Mouse (Mus musculus) gastrocnemius, postnatal 14 days (tissue): ENCODE data around the gene Wdr31. TPM values are rescaled to one million over a fixed set of nuclear protein-coding genes. Genes with fewer than 3 reads are reported as not detected.
A peak's percentile ranks its signal among the peaks of the same experiment; 100 is the strongest.

Experiments
- DNase-seq: peaks from one replicate; pipeline ENCODE4 v3.0.0; 2021; ENCODE audit warnings: mixed read lengths
- intact Hi-C: fragments of 180-260 bp; cut with DNase I; formaldehyde crosslinking; loops from one replicate; pipeline ENCODE4 v1.15.1; 2025; ENCODE audit warnings: low total_unique reads
- long read RNA-seq, 2 experiments: library from polyadenylated mRNA; stranded (forward); transcript quantifications; one replicate each; pipeline ENCODE4 v2.0.0; 2021
- total RNA-seq, 2 experiments: library from RNA; stranded (reverse); gene quantifications; 2 replicates each; pipeline ENCODE4 v1.2.3; 2021

Gene Wdr31
- total RNA-seq, result under 1 TPM; 0.31 to 0.37 TPM
- long read RNA-seq, experiment 1, partial matches to known transcripts, result 0 of 1 reads
- long read RNA-seq, experiment 1, other reads (novel, unspliced or antisense), result 1 of 1 reads
- long read RNA-seq, experiment 2, partial matches to known transcripts, result 0 of 1 reads
- long read RNA-seq, experiment 2, other reads (novel, unspliced or antisense), result 0 of 1 reads

- intact Hi-C loops, result no loop called here
- DNase-seq, result peak; percentile 71
Measured at GRCm38 (mm10) chr4:62470598-62471051, at the start of gene Wdr31. Gene Wdr31 (minus strand): TSS chr4:62470896.

DNA sequence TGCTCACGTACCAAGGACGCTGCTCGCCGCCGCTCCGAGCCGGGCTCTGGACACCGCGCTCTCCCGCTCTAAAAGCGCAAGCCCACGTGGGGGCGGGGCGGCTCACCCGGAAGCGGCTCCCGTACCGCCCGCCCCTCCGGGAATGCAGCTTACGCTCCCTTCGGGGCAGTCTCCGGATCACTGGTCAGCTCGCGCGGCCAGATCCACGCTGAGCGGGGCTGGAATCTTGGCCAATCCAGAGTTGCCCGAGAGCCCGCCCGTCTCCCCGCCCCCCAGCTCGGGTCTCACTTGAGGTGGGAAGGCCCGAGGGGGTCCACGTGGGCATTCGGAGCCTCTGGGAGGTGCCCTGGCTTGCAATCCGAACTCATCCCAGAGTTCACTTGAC, 49.1 kb upstream of the Wdr31 start, which contains the start of gene Alad:
Alad (minus strand) TSS at position 70 of the 385 bp plus-strand sequence.
- intact Hi-C loops, result no loop called here
- peak; percentile 89 for DNase-seq

DNA sequence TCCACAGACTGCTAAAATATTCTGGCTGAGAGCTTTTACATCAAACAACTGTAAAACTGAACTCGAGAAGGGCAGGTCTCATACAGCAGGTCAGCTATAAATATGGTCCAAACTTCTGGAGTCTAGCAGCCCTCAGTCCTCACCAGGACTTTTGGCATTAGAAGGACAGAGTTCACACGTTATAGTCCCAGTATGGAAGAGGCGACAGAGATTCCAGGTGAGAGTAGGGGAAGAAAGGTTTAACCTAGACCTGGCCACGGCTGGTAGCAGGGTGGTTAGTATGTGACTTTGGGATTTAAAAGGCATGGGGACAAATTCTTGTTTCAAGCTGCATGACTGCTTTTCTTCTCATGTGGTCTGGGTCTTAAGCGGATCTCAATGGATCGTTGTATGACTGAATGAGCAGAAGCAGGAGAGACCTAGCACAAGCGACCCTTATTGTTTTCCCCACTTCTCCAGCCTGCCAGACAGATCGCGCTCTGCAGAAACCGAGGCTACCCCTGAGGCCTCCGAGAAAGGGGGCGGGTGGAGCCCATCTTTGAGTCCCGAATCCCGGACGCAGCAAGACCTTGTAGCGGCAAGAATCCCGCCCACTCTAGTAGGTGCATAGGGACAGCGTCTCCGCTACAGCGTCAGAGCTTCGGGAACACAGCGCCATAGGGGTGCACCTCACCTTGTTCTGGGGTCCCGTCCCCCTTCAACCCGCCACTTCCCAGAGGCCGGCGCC, 48.6 kb upstream of the Wdr31 start:
- DNase-seq, result no peak
- intact Hi-C loops, result no loop called here

DNA sequence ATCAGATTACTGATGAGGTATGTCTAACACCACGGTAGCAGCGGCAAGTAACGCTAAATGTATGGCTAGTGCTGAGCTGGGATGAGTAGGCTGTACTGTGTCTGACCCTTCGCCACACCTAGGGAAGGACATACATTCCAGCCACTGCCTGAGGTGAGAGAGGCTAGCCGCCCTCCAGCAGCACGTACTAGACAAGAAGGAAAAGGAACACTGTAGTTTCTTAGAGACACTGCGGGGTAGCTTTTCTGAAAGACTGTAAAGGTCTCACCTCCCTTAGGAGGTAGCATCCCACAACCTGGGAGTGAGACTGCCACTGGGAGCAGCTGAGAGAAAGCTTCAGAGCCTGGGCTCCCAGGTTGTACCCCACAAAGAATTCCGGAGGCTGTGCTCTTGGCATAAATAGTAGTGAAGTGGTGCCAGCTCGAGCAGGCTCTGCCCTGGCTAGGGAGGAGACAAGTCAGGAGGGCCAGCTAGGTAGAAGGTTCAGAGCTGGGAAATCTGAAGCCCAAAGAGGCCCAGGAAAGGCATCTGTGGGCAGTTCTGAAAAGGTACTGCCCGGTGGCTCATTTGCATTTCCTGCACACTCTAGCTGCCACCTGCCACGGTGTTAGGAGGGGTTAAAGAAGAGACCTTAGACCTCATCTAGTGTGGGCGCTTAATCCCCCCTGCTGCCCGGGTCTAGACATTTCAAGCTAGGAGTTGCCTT, 47.9 kb upstream of the Wdr31 start:
- DNase-seq, result peak; percentile 12
- intact Hi-C loops, result no loop called here

DNA sequence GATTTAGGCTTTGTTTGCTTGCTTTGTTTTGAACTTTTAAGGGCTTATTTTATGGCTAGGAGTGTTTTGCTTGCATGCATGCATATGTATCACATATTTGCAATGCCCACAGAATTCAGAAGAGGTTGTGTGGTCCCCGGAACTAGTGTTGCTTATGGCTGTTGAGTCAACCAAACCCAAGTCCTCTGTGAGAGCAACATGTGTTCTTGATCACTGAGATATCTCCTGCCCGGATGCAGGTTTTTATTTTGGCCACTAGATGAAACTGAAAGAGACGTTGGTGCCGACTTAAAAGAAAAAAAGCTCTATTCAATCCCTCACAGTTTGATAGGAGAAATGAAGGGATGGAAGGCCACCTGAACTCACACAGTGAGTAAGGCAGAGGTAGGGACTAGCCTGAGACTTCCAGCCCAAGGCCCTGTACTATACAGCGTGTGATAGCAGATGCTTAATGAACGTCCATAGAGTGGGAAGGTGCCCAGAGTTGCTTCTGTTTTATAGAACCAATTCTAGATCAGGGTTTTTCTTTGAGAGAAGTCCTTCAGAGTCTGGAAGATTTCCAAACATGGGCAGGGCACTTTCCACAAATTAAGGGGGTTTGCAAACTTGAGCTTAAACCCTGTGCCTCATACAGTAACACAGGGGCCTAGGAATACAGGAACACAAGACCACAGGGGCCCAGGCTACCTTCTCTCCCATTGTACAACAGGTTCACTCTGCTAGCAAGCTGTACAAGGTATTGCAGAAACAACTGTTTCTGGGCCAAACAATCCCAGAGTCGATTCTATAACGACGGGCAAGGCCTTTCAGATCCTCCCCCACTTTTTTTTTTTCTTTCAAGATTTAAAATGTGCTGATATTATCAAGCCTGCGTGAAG, 47.1 kb upstream of the Wdr31 start:
- no peak for DNase-seq
- intact Hi-C loops, result no loop called here

- no peak for DNase-seq
- intact Hi-C loops, result no loop called here
Measured at GRCm38 (mm10) chr4:62517046-62517445, 46.4 kb upstream of the Wdr31 start.

- no peak for DNase-seq
- intact Hi-C loops, result no loop called here
Measured at GRCm38 (mm10) chr4:62516579-62516978, 45.9 kb upstream of the Wdr31 start.

DNA sequence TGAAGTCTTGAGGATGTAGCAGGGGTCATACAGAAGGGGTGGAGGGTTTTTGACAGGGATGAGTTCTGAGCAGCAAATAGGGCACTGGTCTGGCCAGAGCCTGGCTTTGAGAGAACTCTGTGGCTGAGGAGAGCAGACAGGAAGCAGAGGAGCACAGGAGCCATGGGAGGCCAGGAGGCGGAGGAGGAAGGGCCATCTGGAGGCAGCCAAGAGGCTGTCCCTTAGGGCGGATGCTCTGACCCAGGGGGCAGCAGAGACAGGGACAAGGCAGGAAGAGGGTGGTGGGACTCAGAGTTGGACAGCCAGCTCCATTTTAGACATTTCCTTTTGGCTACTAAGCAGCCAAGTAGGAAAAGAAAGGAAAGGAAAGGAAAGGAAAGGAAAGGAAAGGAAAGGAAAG, 45.4 kb upstream of the Wdr31 start:
- peak; percentile 32 for DNase-seq
- intact Hi-C loops, result no loop called here

GRCm38 (mm10) chr4:62515490-62515889, 44.8 kb upstream of the Wdr31 start:
- no peak for DNase-seq
- intact Hi-C loops, result no loop called here

DNA sequence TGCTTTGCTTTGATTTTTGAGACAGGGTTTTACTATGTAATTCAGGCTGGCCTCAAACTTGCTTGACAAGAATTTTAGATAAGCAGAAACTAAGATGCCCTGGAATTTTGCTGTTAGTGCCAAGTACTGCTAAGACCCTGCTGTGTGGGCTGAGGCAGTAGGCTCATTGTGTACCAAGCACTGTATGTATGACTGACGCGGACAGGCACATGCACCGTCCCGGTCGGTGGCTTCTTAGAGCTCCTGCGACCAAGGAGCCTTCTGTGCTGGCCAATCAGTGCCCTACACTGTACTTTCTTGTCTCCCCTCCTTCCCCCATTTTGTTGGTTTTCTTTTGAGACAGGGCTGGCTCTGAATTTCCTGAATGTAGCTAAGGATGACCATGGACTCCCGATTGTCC, 44.3 kb upstream of the Wdr31 start:
- no peak for DNase-seq
- intact Hi-C loops, result no loop called here

DNA sequence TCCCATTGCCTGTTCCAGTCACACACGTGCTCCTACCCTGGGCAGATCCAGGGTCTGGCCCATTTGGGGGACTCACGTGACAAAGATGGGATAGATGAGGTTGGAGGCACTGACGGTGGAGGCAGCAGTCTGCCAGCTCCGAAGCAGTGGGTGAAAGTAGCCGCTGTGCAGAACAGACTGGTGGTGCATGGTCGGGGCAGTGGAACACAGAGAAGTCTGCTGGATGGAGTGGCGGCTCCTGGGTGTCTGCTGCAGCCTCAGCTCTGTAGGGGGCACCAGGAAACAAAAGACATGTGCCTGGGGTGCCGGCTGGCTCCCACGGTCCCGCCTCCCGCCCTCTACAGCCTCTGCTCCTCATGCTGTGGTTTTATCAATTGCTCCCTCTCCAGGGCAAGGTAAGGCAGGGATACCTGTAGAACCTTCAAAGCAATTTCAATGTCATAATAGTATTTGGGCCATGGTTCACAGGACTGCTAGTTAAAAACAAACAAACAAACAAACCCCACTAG, 43.4 kb upstream of the Wdr31 start:
- intact Hi-C loops, result no loop called here
- DNase-seq, result no peak

DNA sequence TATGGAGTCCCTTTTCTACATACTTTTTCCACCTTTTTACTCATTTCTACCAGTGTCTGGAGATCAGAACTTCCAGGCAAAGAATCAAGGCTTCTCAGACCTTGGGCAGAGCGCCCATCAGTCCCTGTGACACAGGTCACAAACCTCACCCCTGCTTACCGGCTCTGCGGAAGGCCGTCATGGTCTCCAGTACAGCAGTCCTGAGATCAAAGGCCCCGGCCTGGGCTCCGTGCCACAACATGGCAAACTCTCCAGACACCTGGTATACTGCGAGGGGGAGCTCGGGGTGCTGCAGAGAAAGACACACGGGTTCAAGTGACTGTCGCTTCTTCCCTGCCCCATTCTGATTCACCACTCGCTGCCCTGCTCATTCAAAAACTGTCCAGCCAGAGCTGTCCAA, 39.2 kb upstream of the Wdr31 start:
- DNase-seq, result no peak
- intact Hi-C loops, result loop anchor here (5.0 kb wide), 2 partner anchors 58 to 163 kb away; no protein-coding TSS in a partner anchor

GRCm38 (mm10) chr4:62508839-62509238, 38.1 kb upstream of the Wdr31 start:
- intact Hi-C loops, result loop anchor here (5.0 kb wide), 2 partner anchors 57 to 162 kb away; no protein-coding TSS in a partner anchor
- no peak for DNase-seq

- DNase-seq, result no peak
- intact Hi-C loops, result loop anchor here (5.0 kb wide), 2 partner anchors 54 to 159 kb away; no protein-coding TSS in a partner anchor
Measured at GRCm38 (mm10) chr4:62506798-62507197, 36.1 kb upstream of the Wdr31 start.

DNA sequence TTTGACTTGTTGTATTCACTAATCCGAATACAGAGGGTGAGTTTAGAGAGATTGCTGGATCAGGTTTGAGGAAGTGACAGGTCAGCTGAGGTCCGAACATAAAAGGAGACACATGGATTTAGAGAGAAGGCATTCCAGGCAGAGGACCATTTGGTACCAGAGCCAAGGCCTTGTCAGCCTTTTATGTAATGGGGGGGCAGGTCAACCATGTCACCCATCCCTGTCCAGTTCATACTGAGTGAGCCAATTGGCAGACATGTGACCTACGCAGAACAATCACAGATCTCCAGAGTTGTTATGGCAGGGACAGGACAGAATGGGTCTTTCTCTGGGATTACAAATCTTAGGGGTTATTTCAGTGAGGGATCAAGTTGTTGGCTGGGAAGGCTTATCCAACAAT, 35.3 kb upstream of the Wdr31 start:
- no peak for DNase-seq
- intact Hi-C loops, result loop anchor here (5.0 kb wide), 2 partner anchors 54 to 159 kb away; no protein-coding TSS in a partner anchor

GRCm38 (mm10) chr4:62503374-62503970, 32.8 kb upstream of the Wdr31 start, which contains the start of gene Hdhd3:
Gene Hdhd3 (minus strand): TSS chr4:62503467.
- no peak for DNase-seq
- intact Hi-C loops, result no loop called here

DNA sequence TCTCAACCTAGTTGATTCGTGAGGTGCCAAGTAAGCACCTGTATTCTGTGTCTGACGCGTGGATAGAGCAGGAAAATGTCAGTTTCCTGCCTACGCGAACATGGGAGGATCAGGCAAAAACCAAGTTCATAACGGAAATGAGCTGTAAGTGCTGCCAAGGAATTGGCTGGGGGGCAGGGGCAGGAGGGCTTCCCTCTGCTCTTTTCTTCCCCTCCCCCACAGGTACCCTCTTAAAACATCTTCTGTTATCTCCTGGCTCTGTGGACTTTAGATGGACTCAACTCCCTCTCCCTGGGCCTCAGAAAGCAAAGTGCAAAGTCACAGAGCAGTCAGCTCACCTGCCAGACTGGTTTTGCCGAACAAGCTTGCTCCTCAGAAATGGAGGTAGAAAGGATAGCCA, 32.3 kb upstream of the Wdr31 start:
- no peak for DNase-seq
- intact Hi-C loops, result no loop called here

DNA sequence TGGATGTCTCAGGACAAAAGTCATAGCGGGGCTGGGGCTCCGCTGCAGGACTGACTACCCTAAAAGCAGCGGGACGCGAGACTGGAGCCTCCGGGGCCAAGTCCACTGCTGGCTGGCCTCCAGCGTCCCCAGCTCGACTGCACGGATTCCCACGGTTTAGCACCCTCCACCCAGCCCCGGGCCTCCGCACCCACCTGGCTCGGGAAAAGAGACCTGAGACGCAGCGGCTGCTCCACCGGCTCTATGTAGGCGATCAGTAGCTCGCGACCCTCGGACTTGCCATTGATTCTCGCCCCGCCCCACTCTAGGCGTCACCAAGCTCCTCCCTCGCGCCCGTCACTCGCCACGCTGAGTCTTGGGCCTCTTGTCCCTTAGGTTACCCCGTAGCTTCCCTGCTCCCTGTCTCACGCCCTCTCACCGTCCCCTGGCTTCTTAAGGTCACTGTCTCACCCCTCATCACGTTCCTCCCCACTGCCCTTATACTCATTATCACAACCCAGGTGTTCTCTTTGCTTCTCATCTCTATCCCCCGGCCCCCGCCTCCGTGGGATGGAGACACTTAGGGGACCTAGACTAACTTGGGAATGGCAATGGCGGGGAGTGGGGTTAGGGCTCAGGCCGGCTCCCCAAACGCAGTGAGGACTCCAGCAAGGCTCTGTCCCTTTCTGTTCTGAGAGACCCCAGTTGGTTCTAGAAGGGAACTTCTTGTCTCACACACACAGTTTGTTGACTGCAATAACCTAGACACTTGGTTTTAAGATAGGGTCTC, 31.5 kb upstream of the Wdr31 start:
- intact Hi-C loops, result no loop called here
- peak; percentile 90 for DNase-seq
